Mouse (Mus musculus) gastrocnemius, postnatal 10 days (tissue): ENCODE results near the gene Ppcdc. TPM values are rescaled to one million over a fixed set of nuclear protein-coding genes. Genes with fewer than 3 reads are reported as not detected.

Experiments
- DNase-seq: peaks from one replicate; pipeline ENCODE4 v3.0.0; 2021; ENCODE audit warnings: mixed read lengths
- long read RNA-seq, 2 experiments: library from polyadenylated mRNA; stranded (forward); transcript quantifications; one replicate each; pipeline ENCODE4 v2.0.0; 2021
- total RNA-seq, 2 experiments: library from RNA; stranded (reverse); gene quantifications; 2 replicates each; pipeline ENCODE4 v1.2.3; 2021

Gene Ppcdc
- 1 to 10 TPM; 7.7 to 8.8 TPM for total RNA-seq
- long read RNA-seq, experiment 1, partial matches to known transcripts = 4 of 11 reads
- long read RNA-seq, experiment 1, other reads (novel, unspliced or antisense) = 5 of 11 reads
- long read RNA-seq, experiment 2, partial matches to known transcripts = 0 of 10 reads
- long read RNA-seq, experiment 2, other reads (novel, unspliced or antisense) = 6 of 10 reads

GRCm38 (mm10) chr9:57439522-57440295, at the start of gene Ppcdc:
Gene Ppcdc (minus strand): TSS chr9:57440124.
- DNase-seq = peak; percentile 78

GRCm38 (mm10) chr9:57487807-57488206, 47.9 kb upstream of the Ppcdc start:
- DNase-seq = no peak

DNA sequence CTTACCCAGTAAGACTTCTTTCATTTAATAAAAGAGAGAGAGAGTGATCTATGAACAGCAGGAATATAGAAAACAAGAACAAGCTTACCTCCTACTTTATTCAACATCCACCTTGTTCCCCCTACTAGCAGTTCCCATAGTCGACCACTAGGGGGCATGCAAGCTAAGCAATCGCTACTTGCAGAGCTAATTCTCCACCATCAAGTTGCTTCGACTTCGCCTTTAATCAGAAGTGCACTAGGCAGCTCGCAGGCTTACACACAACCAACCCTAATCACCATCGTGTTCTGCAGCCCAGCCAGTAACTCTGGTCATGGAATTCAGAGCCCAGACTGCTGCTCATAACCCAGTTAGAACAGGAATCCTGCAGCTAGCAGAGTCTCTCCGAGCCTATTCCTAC, 45.9 kb upstream of the Ppcdc start:
- peak; percentile 79 for DNase-seq

DNA sequence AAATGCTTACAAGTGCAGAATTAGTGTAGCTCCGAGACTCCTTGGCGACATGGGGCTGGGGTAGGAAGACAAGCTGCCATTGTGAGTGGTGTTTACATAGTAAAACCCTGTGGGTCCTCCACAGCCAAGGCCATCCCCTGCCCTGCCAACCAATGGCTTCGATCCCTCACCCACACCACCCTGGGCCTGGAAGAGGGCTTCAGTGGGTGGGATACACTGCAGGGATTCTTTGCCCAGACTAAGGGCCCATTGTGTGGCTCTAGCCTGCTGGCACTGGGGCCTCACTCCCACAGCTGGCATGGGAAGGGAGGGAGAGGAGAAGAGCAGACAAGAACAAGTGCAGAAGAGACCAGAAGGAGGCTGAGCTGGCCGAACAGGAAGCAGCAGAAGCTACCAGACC, 29.0 kb upstream of the Ppcdc start:
- no peak for DNase-seq

DNA sequence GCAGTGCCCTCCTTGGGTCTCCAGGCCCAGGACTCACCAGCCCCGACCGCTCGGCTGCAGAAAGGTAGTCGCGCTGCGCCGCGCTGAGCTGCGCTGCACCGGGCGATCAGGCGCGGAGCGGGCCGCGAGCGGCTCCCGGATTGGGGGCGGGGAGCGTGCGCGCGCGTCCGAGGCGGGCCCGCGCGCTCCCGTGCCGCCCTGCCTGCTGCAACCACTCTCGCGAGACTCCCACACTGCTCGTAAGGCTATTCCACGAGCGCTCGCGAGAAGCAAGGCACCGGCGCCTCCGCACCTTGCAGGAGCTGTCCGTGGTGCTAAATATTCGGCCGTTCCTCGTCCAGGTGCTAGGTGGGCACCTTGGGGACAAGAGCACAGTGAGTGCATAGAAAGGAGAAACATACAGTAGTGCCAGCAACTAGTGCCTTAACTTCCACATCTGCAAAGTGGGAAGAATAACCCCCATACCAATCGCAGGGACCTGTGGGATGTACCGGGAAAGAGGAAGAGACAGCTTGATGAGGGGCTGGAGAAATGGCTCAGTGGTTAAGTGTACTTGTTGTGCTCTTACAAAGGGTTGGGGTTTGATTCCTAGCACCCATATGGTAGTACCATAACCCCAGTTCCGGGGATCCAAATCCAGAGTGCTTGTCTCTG, 28.1 kb upstream of the Ppcdc start, which contains the start of gene Scamp5:
TSS of gene Scamp5 (minus strand) at position 165 of the 654 bp plus-strand sequence.
- peak; percentile 84 for DNase-seq

GRCm38 (mm10) chr9:57467271-57467771, 27.4 kb upstream of the Ppcdc start:
- peak; percentile 22 for DNase-seq

DNA sequence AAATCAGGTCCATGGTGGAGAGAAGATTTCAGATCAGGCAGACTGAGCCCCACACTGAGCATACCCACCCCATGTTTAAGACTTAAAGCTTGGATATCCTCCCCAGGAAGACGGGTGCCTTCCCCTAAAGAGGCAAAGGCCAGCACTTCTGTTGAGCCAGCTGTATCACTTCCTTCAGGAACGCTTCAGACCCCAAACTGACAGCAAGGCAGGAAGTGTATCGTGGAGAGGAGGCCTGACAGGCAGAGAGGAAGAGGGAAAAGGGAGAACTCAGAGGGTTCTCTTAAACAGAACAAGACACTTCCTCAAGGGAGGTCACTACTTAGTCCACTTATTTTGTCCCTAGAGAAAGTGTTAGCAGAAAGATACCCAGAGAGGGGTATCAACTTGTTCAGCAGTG, 26.2 kb upstream of the Ppcdc start:
- DNase-seq = no peak

GRCm38 (mm10) chr9:57462866-57463265, 22.9 kb upstream of the Ppcdc start:
- DNase-seq = no peak

- DNase-seq = no peak
These were observed 19.8 kb upstream of the Ppcdc start for GRCm38 (mm10) chr9:57459707-57460106.

DNA sequence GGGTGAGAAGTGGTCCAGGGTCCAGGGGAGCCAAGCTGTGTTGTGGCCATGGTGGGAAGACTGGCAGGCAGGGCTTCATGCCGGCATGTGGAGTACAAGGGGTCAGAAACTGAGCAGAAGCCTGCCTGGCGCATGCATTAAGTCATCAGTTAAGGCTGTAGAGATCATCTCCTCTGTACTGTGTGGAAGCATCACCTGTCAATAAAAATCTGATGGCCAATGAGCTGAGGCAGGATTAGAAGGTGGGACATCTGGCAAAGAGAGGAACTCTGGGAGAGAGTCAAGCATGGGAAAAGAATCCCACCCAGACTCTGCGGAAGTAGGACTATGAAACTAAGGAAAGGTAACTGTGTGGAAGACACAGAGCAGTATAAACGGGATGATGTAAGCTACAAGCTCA, 13.6 kb upstream of the Ppcdc start:
- DNase-seq = no peak

DNA sequence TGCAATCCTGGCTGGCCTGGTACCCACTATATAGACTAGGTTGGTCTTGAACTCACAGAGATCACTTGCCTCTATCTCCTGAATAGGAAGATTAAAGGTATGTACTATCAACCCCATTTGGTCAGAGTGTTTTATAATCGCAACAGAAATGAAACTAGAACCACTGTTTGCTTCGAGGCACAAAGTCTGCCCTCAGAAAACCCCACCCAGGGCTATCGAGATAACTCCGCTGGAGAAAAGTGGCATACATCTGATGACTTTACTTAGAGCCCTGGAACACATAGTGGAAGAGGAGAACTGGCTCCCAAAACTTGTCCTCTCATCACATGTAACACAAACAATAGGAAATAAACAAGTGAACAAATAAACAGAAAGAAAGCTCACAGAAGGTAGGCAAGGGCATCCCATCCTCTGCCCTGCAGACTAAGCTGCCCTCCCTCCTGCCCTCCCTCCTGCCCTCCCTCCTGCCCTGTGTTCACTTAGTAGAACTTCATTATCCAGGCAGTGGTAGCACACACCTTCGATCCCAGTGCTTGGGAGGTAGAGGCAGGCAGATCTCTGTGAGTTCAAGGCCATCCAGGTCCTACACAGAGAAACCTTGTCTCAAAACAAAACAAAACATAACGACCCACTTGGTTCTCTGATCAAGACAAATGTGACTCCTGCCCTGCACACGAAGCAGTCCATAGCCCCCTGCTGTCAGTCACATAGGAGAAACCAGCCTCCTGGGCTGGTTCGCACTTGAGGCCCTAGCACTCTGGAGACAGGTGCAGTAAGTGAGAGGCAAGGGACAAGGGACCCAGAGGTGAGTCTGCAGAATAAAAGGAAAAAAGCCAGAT, 12.9 kb upstream of the Ppcdc start:
- DNase-seq = no peak

GRCm38 (mm10) chr9:57449715-57450114, 9.8 kb upstream of the Ppcdc start:
- no peak for DNase-seq

DNA sequence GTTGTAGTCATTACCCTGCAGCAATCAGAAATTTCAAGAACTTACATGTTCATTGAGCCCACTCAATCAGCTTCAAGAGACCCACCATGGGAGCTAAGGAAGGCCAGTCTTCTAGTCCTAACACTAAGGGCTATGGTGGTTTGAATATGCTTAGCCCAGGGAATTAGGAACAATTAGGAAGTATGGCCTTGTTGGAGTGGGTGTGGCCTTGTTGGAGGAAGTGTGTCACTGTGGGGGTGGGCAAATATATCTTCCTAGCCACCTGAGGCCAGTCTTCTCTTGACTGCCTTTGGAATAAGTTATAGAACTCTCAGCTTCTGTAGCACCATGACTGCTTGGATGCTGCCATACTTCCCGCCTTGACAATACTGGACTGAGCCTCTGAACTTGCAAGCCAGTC, 696 bp upstream of the Ppcdc start:
- no peak for DNase-seq

DNA sequence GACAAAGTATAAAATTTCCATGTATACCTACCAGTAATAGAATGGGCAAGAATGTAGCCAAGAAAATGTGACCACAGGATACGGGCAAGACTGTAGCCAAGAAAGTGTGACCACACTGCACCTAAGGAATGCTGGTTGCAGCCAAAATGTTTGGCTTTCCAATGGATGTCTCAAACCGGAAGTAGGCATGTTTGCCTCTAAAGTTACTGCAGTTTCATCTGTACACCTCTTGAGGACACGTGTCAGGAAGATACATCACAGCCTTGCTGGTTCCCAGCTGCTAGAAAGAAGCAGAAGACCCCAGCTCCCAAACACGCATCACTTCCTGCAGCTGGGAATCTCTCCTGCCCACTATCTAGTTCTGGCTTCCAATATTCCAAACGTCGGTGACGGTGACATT, 841 bp downstream of the Ppcdc start:
- DNase-seq = no peak

GRCm38 (mm10) chr9:57437896-57438614, 1.9 kb downstream of the Ppcdc start:
- no peak for DNase-seq

GRCm38 (mm10) chr9:57436166-57436565, 3.8 kb downstream of the Ppcdc start:
- no peak for DNase-seq

GRCm38 (mm10) chr9:57434405-57435165, 5.3 kb downstream of the Ppcdc start:
- no peak for DNase-seq

DNA sequence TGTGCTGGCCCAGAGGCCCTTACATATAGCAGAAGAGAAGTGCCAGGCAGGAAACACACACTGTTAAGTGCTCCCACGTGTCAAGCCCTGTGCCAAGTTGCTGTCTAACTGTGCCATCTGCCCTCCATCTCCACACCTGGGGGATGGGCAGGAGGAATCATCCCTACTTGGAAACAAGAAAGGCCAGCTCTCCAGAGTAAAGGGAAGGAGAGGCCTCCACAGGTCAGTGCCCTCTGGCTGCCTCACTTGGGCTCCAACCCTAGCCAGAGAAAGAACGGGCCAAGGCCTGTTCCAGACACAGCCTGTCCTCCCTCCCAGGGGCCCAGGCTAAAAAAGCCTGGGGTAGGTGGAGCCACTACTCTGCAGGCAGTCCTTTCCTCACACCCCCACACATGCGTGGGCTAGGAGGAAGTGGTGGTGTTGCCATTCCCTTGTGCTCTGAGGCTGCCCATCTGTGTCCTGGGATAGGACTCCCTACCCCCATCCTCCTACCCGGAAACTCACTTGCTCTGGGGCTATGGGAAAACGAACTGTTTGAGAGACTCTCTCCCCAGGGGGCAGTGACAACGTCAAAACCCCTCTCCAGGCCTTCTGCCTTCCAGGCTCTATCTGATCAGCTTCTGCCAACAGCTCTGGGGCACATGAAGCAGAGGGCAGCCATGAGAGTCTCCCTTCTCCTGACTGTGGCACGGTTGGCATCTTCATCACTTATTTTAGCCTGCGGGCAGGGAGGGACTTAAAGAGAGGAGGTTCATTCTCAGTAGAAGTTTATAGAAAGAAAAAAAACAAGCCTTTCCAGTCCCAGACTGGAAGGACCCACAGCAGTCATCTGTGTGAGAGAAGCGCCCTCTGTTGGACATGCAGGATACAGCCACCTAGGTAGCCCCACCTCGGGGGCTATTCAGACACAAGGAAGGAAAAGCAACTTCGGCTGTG, 6.6 kb downstream of the Ppcdc start:
- DNase-seq = peak; percentile 80

- DNase-seq = no peak
These were observed 7.4 kb downstream of the Ppcdc start for GRCm38 (mm10) chr9:57432480-57432879.

DNA sequence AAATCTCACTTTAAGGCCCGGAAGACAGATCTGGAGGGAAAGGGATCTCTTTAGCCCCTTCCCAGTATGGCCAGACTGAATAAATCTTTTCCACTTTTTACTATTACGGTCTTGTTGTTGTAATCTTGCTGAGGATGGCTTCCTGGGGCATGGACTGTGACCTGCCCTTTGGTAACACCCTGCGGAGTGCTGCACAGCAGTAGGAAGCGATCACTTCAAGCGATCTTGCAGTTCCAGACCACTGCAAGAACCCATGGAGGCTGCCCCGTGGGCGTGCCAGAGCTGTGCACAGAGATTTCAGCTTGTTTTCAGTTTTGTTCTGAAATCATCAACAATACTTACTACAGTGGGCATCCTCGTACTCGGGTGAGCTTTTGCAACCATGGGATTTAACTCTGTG, 8.7 kb downstream of the Ppcdc start:
- no peak for DNase-seq
